Mouse (Mus musculus): ENCODE data around the gene Medag. TPM values are rescaled to one million over a fixed set of nuclear protein-coding genes. Genes with fewer than 3 reads are reported as not detected.

The Medag gene
- polyA plus RNA-seq, 1 experiment from 2014 or later: 0.24 TPM

GRCm38 (mm10) chr5:149440180-149440573 is 28.6 kb downstream of the Medag start:
- Histone ChIP-seq H3K27ac (peak overlapping the region; percentile 43; the same call in 1 of the 2 replicates), H3K4me1 (replicated peaks; ENCODE audit: insufficient read depth, low read length) (no peaks in the 10 kb centered on the region), H3K36me3 (ENCODE audit: insufficient read depth, low read length) (no peaks in the 10 kb centered on the region), H3K4me3 (replicated peaks; ENCODE audit: low read depth, low read length) (peak overlapping the region; percentile 39), H3K9me3 (replicated peaks; ENCODE audit: low read length) (no peaks in the 10 kb centered on the region), H3K4me2 (ENCODE audit: low read length) (peak overlapping the region; percentile 83), H3K9ac (ENCODE audit: low read depth, low read length) (peak overlapping the region; percentile 32), H3K27me3 (ENCODE audit: insufficient read depth, low read length) (no peaks in the 10 kb centered on the region)
- TF ChIP-seq CTCF (IDR thresholded peaks at IDR 0.05; ENCODE audit: low read depth): no peak
- WGBS: under 1% methylated on average over 18 of the region's 18 CpGs
- peak; percentile 42 for DNase-seq (ENCODE audit: low spot score)
- peak; percentile 62; the same call in 1 of the 2 replicates for ATAC-seq (replicated peaks; ENCODE audit: low FRiP score, low read depth)

GRCm38 (mm10) chr5:149441646-149442276 is 30.2 kb downstream of the Medag start:
- no peak overlapping the region for H3K4me3 ChIP-seq (replicated peaks; ENCODE audit: low read depth, low read length)
- H3K9ac ChIP-seq (ENCODE audit: low read depth, low read length): no peak overlapping the region
- H3K27ac ChIP-seq: no peak overlapping the region
- no peak for ATAC-seq (replicated peaks; ENCODE audit: low FRiP score, low read depth)
- no peak overlapping the region for H3K4me2 ChIP-seq (ENCODE audit: low read length)
- no peak for DNase-seq (ENCODE audit: low spot score)
- no peaks in the 10 kb centered on the region for H3K27me3 ChIP-seq (ENCODE audit: insufficient read depth, low read length)
- no peaks in the 10 kb centered on the region for H3K4me1 ChIP-seq (replicated peaks; ENCODE audit: insufficient read depth, low read length)
- TF ChIP-seq CTCF (IDR thresholded peaks at IDR 0.05; ENCODE audit: low read depth): no peak
- H3K36me3 ChIP-seq (ENCODE audit: insufficient read depth, low read length): no peaks in the 10 kb centered on the region
- no peaks in the 10 kb centered on the region for H3K9me3 ChIP-seq (replicated peaks; ENCODE audit: low read length)
- 67% methylated on average over 14 of the region's 14 CpGs for WGBS

- Histone ChIP-seq H3K27ac (no peak overlapping the region), H3K4me1 (replicated peaks; ENCODE audit: insufficient read depth, low read length) (no peaks in the 10 kb centered on the region), H3K9me3 (replicated peaks; ENCODE audit: low read length) (no peaks in the 10 kb centered on the region), H3K36me3 (ENCODE audit: insufficient read depth, low read length) (no peaks in the 10 kb centered on the region), H3K27me3 (ENCODE audit: insufficient read depth, low read length) (no peaks in the 10 kb centered on the region), H3K9ac (ENCODE audit: low read depth, low read length) (no peak overlapping the region), H3K4me3 (replicated peaks; ENCODE audit: low read depth, low read length) (no peak overlapping the region), H3K4me2 (ENCODE audit: low read length) (no peak overlapping the region)
- DNase-seq (ENCODE audit: low spot score): no peak
- no peak for ATAC-seq (replicated peaks; ENCODE audit: low FRiP score, low read depth)
- 62% methylated on average over 15 of the region's 15 CpGs for WGBS
- no peak for TF ChIP-seq CTCF (IDR thresholded peaks at IDR 0.05; ENCODE audit: low read depth)
These were observed 30.7 kb downstream of the Medag start for GRCm38 (mm10) chr5:149442277-149442660.

GRCm38 (mm10) chr5:149444451-149444850 is 32.9 kb downstream of the Medag start:
- H3K36me3 ChIP-seq (ENCODE audit: insufficient read depth, low read length): no peaks in the 10 kb centered on the region
- ATAC-seq (replicated peaks; ENCODE audit: low FRiP score, low read depth) (no peak), DNase-seq (ENCODE audit: low spot score) (peak; percentile 34)
- H3K27me3 ChIP-seq (ENCODE audit: insufficient read depth, low read length): no peaks in the 10 kb centered on the region
- WGBS: 64% methylated on average over 4 of the region's 4 CpGs
- H3K27ac ChIP-seq: no peak overlapping the region
- no peak overlapping the region for H3K4me3 ChIP-seq (replicated peaks; ENCODE audit: low read depth, low read length)
- H3K9me3 ChIP-seq (replicated peaks; ENCODE audit: low read length): no peaks in the 10 kb centered on the region
- TF ChIP-seq CTCF (IDR thresholded peaks at IDR 0.05; ENCODE audit: low read depth): no peak
- H3K9ac ChIP-seq (ENCODE audit: low read depth, low read length): no peak overlapping the region
- no peaks in the 10 kb centered on the region for H3K4me1 ChIP-seq (replicated peaks; ENCODE audit: insufficient read depth, low read length)
- H3K4me2 ChIP-seq (ENCODE audit: low read length): no peak overlapping the region

- TF ChIP-seq CTCF (IDR thresholded peaks at IDR 0.05; ENCODE audit: low read depth): no peak
- no peak for DNase-seq (ENCODE audit: low spot score)
- no peak overlapping the region for H3K4me2 ChIP-seq (ENCODE audit: low read length)
- no peak overlapping the region for H3K27ac ChIP-seq
- no peaks in the 10 kb centered on the region for H3K36me3 ChIP-seq (ENCODE audit: insufficient read depth, low read length)
- 87% methylated on average over 7 of the region's 7 CpGs for WGBS
- no peak overlapping the region for H3K4me3 ChIP-seq (replicated peaks; ENCODE audit: low read depth, low read length)
- no peaks in the 10 kb centered on the region for H3K9me3 ChIP-seq (replicated peaks; ENCODE audit: low read length)
- H3K4me1 ChIP-seq (replicated peaks; ENCODE audit: insufficient read depth, low read length): no peaks in the 10 kb centered on the region
- no peaks in the 10 kb centered on the region for H3K27me3 ChIP-seq (ENCODE audit: insufficient read depth, low read length)
- no peak overlapping the region for H3K9ac ChIP-seq (ENCODE audit: low read depth, low read length)
- no peak for ATAC-seq (replicated peaks; ENCODE audit: low FRiP score, low read depth)
These were observed 34.9 kb downstream of the Medag start for GRCm38 (mm10) chr5:149446495-149446894.

GRCm38 (mm10) chr5:149447733-149448132 is 36.2 kb downstream of the Medag start:
- WGBS: 86% methylated on average over 5 of the region's 5 CpGs
- ATAC-seq (replicated peaks; ENCODE audit: low FRiP score, low read depth) (no peak), DNase-seq (ENCODE audit: low spot score) (no peak)
- H3K9me3 ChIP-seq (replicated peaks; ENCODE audit: low read length): no peaks in the 10 kb centered on the region
- no peak overlapping the region for H3K9ac ChIP-seq (ENCODE audit: low read depth, low read length)
- peak; percentile 41; the same call in 1 of the 2 replicates for TF ChIP-seq CTCF (IDR thresholded peaks at IDR 0.05; ENCODE audit: low read depth)
- H3K27me3 ChIP-seq (ENCODE audit: insufficient read depth, low read length): no peaks in the 10 kb centered on the region
- no peaks in the 10 kb centered on the region for H3K36me3 ChIP-seq (ENCODE audit: insufficient read depth, low read length)
- no peak overlapping the region for H3K4me2 ChIP-seq (ENCODE audit: low read length)
- no peaks in the 10 kb centered on the region for H3K4me1 ChIP-seq (replicated peaks; ENCODE audit: insufficient read depth, low read length)
- H3K4me3 ChIP-seq (replicated peaks; ENCODE audit: low read depth, low read length): no peak overlapping the region
- no peak overlapping the region for H3K27ac ChIP-seq

- Histone ChIP-seq H3K4me1 (replicated peaks; ENCODE audit: insufficient read depth, low read length) (no peaks in the 10 kb centered on the region), H3K9ac (ENCODE audit: low read depth, low read length) (no peak overlapping the region), H3K27me3 (ENCODE audit: insufficient read depth, low read length) (no peaks in the 10 kb centered on the region), H3K4me3 (replicated peaks; ENCODE audit: low read depth, low read length) (no peak overlapping the region), H3K4me2 (ENCODE audit: low read length) (no peak overlapping the region), H3K9me3 (replicated peaks; ENCODE audit: low read length) (no peaks in the 10 kb centered on the region), H3K27ac (no peak overlapping the region), H3K36me3 (ENCODE audit: insufficient read depth, low read length) (no peaks in the 10 kb centered on the region)
- WGBS: 87% methylated on average over 7 of the region's 7 CpGs
- no peak for DNase-seq (ENCODE audit: low spot score)
- ATAC-seq (replicated peaks; ENCODE audit: low FRiP score, low read depth): no peak
- TF ChIP-seq CTCF (IDR thresholded peaks at IDR 0.05; ENCODE audit: low read depth): no peak
These were observed 37.9 kb downstream of the Medag start for GRCm38 (mm10) chr5:149449406-149449805.

Data from kidney, postnatal 0 days (tissue).